Mouse (Mus musculus) MEL-GATA-1-ER (cell line): ENCODE results near the gene Zmiz1.
A peak's percentile ranks its signal among the peaks of the same experiment; 100 is the strongest.

Source experiments
- DNase-seq: peaks from one replicate; pipeline ENCODE4 v3.0.0-alpha.2; 2012; ENCODE audit warnings: low read depth; ENCODE audit errors: extremely low read depth

Zmiz1 gene

GRCm38 (mm10) chr14:25472096-25472861 is 13.3 kb downstream of the Zmiz1 start:
- DNase-seq = no peak

GRCm38 (mm10) chr14:25472981-25473649 is 14.1 kb downstream of the Zmiz1 start:
- peak; percentile 40 for DNase-seq

GRCm38 (mm10) chr14:25474017-25474416 is 15.0 kb downstream of the Zmiz1 start:
- DNase-seq = no peak

GRCm38 (mm10) chr14:25474732-25475131 is 15.7 kb downstream of the Zmiz1 start:
- no peak for DNase-seq

- DNase-seq = no peak
These were observed 17.1 kb downstream of the Zmiz1 start for GRCm38 (mm10) chr14:25476048-25476447.

- DNase-seq = no peak
These were observed 17.5 kb downstream of the Zmiz1 start for GRCm38 (mm10) chr14:25476453-25476852.

GRCm38 (mm10) chr14:25477268-25477667 is 18.3 kb downstream of the Zmiz1 start:
- DNase-seq = no peak

- DNase-seq = no peak
These were observed 19.3 kb downstream of the Zmiz1 start for GRCm38 (mm10) chr14:25478257-25478656.

GRCm38 (mm10) chr14:25478755-25479154 is 19.8 kb downstream of the Zmiz1 start:
- no peak for DNase-seq

- DNase-seq = peak; percentile 93
These were observed 20.9 kb downstream of the Zmiz1 start for GRCm38 (mm10) chr14:25479841-25480252.

- no peak for DNase-seq
These were observed 21.5 kb downstream of the Zmiz1 start for GRCm38 (mm10) chr14:25480443-25480842.

- DNase-seq = peak; percentile 89
These were observed 22.1 kb downstream of the Zmiz1 start for GRCm38 (mm10) chr14:25480916-25481666.

- no peak for DNase-seq
These were observed 22.8 kb downstream of the Zmiz1 start for GRCm38 (mm10) chr14:25481667-25482331.

GRCm38 (mm10) chr14:25482404-25482803 is 23.4 kb downstream of the Zmiz1 start:
- no peak for DNase-seq

GRCm38 (mm10) chr14:25483285-25483684 is 24.3 kb downstream of the Zmiz1 start:
- DNase-seq = no peak

GRCm38 (mm10) chr14:25484049-25484448 is 25.1 kb downstream of the Zmiz1 start:
- DNase-seq = peak; percentile 26

- no peak for DNase-seq
These were observed 27.2 kb downstream of the Zmiz1 start for GRCm38 (mm10) chr14:25486220-25486619.

- DNase-seq = no peak
These were observed 27.9 kb downstream of the Zmiz1 start for GRCm38 (mm10) chr14:25486742-25487469.

GRCm38 (mm10) chr14:25487470-25487955 is 28.5 kb downstream of the Zmiz1 start:
- DNase-seq = no peak

- no peak for DNase-seq
These were observed 29.2 kb downstream of the Zmiz1 start for GRCm38 (mm10) chr14:25488097-25488613.
